Mouse (Mus musculus) ES-E14 (cell line): ENCODE measurements around the gene Slc6a9.

Experiments
- CHD2 ChIP-seq: IDR thresholded peaks from 2 replicates; pipeline ENCODE4 v1.6.1; 2014; ENCODE audit warnings: mild to moderate bottlenecking, low read depth, low read length, inconsistent platforms
- HCFC1 ChIP-seq: IDR thresholded peaks from 2 replicates; pipeline ENCODE4 v1.6.1; 2012; ENCODE audit warnings: low read length, inconsistent platforms, borderline replicate concordance; ENCODE audit not compliant: insufficient read depth

- TF ChIP-seq CHD2 (no peak), HCFC1 (no peak)
Observed at GRCm38 (mm10) chr4:117887920-117888319, 53.6 kb downstream of the Slc6a9 start.
